Comparison of ENCODE assay signal across 10 mouse cellular contexts in genomic region chr3:31107674-31108073, GRCm38 (mm10). TPM values are rescaled to one million over a fixed set of nuclear protein-coding genes. Genes with fewer than 3 reads are reported as not detected.
DNase-seq lines count a peak whose midpoint lies in the region; ATAC-seq and TF ChIP-seq lines count a peak whose summit lies in the region.
"Had no signal": no experiment of that assay in that cellular context is flagged by ENCODE, and none has a peak within 500 bp of the region (broad histone marks: within the 10 kb centered on the region; RNA-seq: fewer than 3 reads in every experiment).

No protein-coding gene starts in this region.

- H3K27ac ChIP-seq in midbrain, embryonic 13.5 days, result no peak overlapping the region
- H3K27ac ChIP-seq in midbrain, embryonic 11.5 days (ENCODE audit: low read depth, low read length), result no peak overlapping the region
- H3K27ac ChIP-seq in hindbrain, postnatal 0 days, result no peak overlapping the region
- H3K27ac ChIP-seq in intestine, embryonic 16.5 days (ENCODE audit: low read length), result no peak overlapping the region
- H3K27ac ChIP-seq: limb, embryonic 10.5 days had no signal

- H3K9ac ChIP-seq in midbrain, embryonic 13.5 days (replicated peaks), result no peak overlapping the region
- H3K9ac ChIP-seq in midbrain, embryonic 11.5 days (ENCODE audit: low read length), result no peak overlapping the region
- H3K9ac ChIP-seq in hindbrain, postnatal 0 days (replicated peaks; ENCODE audit: low read length), result no peak overlapping the region
- H3K9ac ChIP-seq in intestine, embryonic 16.5 days (ENCODE audit: low read depth, low read length), result no peak overlapping the region

- H3K4me2 ChIP-seq in midbrain, embryonic 13.5 days (replicated peaks), result 0 out of 2 replicates have a peak overlapping the region, but pooled peaks have one; percentile 2
- no peak overlapping the region for H3K4me2 ChIP-seq in midbrain, embryonic 11.5 days
- peak overlapping the region; percentile 10; the same call in 1 of the 2 replicates for H3K4me2 ChIP-seq in hindbrain, postnatal 0 days (ENCODE audit: low read depth, low read length)
- peak overlapping the region; percentile 23 for H3K4me2 ChIP-seq in myocyte (ENCODE audit: low read depth)
- H3K4me2 ChIP-seq in intestine, embryonic 16.5 days (ENCODE audit: low read depth, low read length), result no peak overlapping the region

- WGBS in midbrain, embryonic 13.5 days, result 79% methylated on average over 4 of the region's 4 CpGs
- WGBS in midbrain, embryonic 11.5 days, result 87% methylated on average over 4 of the region's 4 CpGs
- WGBS in hindbrain, postnatal 0 days, result 69% methylated on average over 4 of the region's 4 CpGs
- 85% methylated on average over 4 of the region's 4 CpGs for WGBS in intestine, embryonic 16.5 days

- no peak overlapping the region for H3K4me3 ChIP-seq in midbrain, embryonic 13.5 days (replicated peaks)
- no peak overlapping the region for H3K4me3 ChIP-seq in midbrain, embryonic 11.5 days (ENCODE audit: low read depth, low read length)
- H3K4me3 ChIP-seq in hindbrain, postnatal 0 days (ENCODE audit: low read length), result no peak overlapping the region
- H3K4me3 ChIP-seq in myocyte, result no peak overlapping the region
- H3K4me3 ChIP-seq in intestine, embryonic 16.5 days (ENCODE audit: low read length), result no peak overlapping the region
- H3K4me3 ChIP-seq: limb, embryonic 10.5 days had no signal

- TF ChIP-seq CTCF in hindbrain, postnatal 0 days (IDR thresholded peaks at IDR 0.05; ENCODE audit: low read depth), result no peak

- no peak overlapping the region for H3ac ChIP-seq in myocyte (ENCODE audit: control insufficient read depth, insufficient read length)

- 0 out of 2 replicates have a peak, but pooled peaks cover under 1% of the 10 kb centered on the region for H3K36me3 ChIP-seq in midbrain, embryonic 13.5 days
- no peaks in the 10 kb centered on the region; the same call in 1 of the 2 replicates for H3K36me3 ChIP-seq in midbrain, embryonic 11.5 days (ENCODE audit: control insufficient read depth, insufficient read depth, low read length)
- H3K36me3 ChIP-seq in hindbrain, postnatal 0 days (ENCODE audit: insufficient read depth, low read length), result no peaks in the 10 kb centered on the region
- peaks cover 12% of the 10 kb centered on the region for H3K36me3 ChIP-seq in myocyte (ENCODE audit: control insufficient read depth, insufficient read depth)
- H3K36me3 ChIP-seq in intestine, embryonic 16.5 days (ENCODE audit: control insufficient read depth, insufficient read depth, low read length), result no peaks in the 10 kb centered on the region

- peaks cover 40% of the 10 kb centered on the region for H3K4me1 ChIP-seq in midbrain, embryonic 13.5 days (replicated peaks)
- H3K4me1 ChIP-seq in midbrain, embryonic 11.5 days (ENCODE audit: control insufficient read depth, insufficient read depth, low read length), result 0 out of 2 replicates have a peak, but pooled peaks cover 2% of the 10 kb centered on the region
- H3K4me1 ChIP-seq in hindbrain, postnatal 0 days (ENCODE audit: insufficient read depth, low read length), result no peaks in the 10 kb centered on the region
- H3K4me1 ChIP-seq in intestine, embryonic 16.5 days (ENCODE audit: control insufficient read depth, insufficient read depth, low read length), result peaks cover 4% of the 10 kb centered on the region

- no peaks in the 10 kb centered on the region for H3K27me3 ChIP-seq in midbrain, embryonic 13.5 days
- no peaks in the 10 kb centered on the region for H3K27me3 ChIP-seq in midbrain, embryonic 11.5 days (ENCODE audit: control insufficient read depth, insufficient read depth, low read length)
- no peaks in the 10 kb centered on the region for H3K27me3 ChIP-seq in hindbrain, postnatal 0 days (ENCODE audit: insufficient read depth, low read length)
- H3K27me3 ChIP-seq in myocyte (ENCODE audit: control insufficient read depth, insufficient read depth, insufficient read length), result no peaks in the 10 kb centered on the region
- H3K27me3 ChIP-seq in intestine, embryonic 16.5 days (replicated peaks; ENCODE audit: control insufficient read depth, insufficient read depth, low read length), result no peaks in the 10 kb centered on the region

- no peaks in the 10 kb centered on the region for H3K9me3 ChIP-seq in midbrain, embryonic 13.5 days
- H3K9me3 ChIP-seq in midbrain, embryonic 11.5 days (ENCODE audit: control insufficient read depth, low read length), result no peaks in the 10 kb centered on the region
- H3K9me3 ChIP-seq in hindbrain, postnatal 0 days (ENCODE audit: low read length), result no peaks in the 10 kb centered on the region
- H3K9me3 ChIP-seq in intestine, embryonic 16.5 days (ENCODE audit: control insufficient read depth, low read length), result no peaks in the 10 kb centered on the region
- H3K9me3 ChIP-seq: limb, embryonic 10.5 days had no signal

- ATAC-seq in midbrain, embryonic 13.5 days, result 0 out of 2 replicates have a peak, but pooled peaks have one; percentile 29
- no peak for ATAC-seq in midbrain, embryonic 11.5 days (ENCODE audit: low FRiP score)
- no peak for ATAC-seq in hindbrain, postnatal 0 days
- ATAC-seq in intestine, embryonic 16.5 days, result no peak

- peaks cover 100% of the 10 kb centered on the region for H3K79me2 ChIP-seq in myocyte (ENCODE audit: control insufficient read depth, insufficient read depth)

- TF ChIP-seq POLR2A in myocyte (IDR thresholded peaks at IDR 0.05; ENCODE audit: insufficient read length, low read depth), result no peak

- peak; percentile 24 for DNase-seq in gastrocnemius, postnatal 25 days
- no peak for DNase-seq in gastrocnemius, postnatal 4 days (ENCODE audit: low spot score in 2 of 2)
- no peak for DNase-seq in midbrain, embryonic 11.5 days (ENCODE audit: low spot score, missing footprints)
- DNase-seq in hindbrain, postnatal 0 days (ENCODE audit: low spot score), result no peak
- DNase-seq in frontal cortex, postnatal 36 days (ENCODE audit: low spot score in 2 of 2), result no peak
- DNase-seq: kidney, adult 11 months had no signal

TF ChIP-seq in myocyte, 11 proteins besides CTCF, POLR2A, EP300 and RAD21:
- no peak for TF ChIP-seq CEBPB (IDR thresholded peaks at IDR 0.05; ENCODE audit: insufficient read depth, poor library complexity, severe bottlenecking)
- TF ChIP-seq TCF12 (IDR thresholded peaks at IDR 0.05; ENCODE audit: insufficient read depth, poor library complexity, severe bottlenecking), result no peak
- TF ChIP-seq POLR2AphosphoS2 (IDR thresholded peaks at IDR 0.05; ENCODE audit: insufficient read length, low read depth), result no peak
- no peak for TF ChIP-seq REST (IDR thresholded peaks at IDR 0.05; ENCODE audit: insufficient read depth, insufficient read length)
- no peak for TF ChIP-seq SRF (IDR thresholded peaks at IDR 0.05; ENCODE audit: control insufficient read depth, insufficient read length, low read depth)
- no peak for TF ChIP-seq MYOD1 (IDR thresholded peaks at IDR 0.05; ENCODE audit: control insufficient read depth in 1 of 3, insufficient read length in 2 of 3, low read depth in 2 of 3)
- TF ChIP-seq MYOG (IDR thresholded peaks at IDR 0.05; ENCODE audit: control insufficient read depth in 1 of 3, insufficient read depth in 1 of 3, insufficient read length in 2 of 3, low read depth in 2 of 3), result no peak
- no peak for TF ChIP-seq TCF3 (IDR thresholded peaks at IDR 0.05; ENCODE audit: insufficient read length, low read depth)
- TF ChIP-seq MAX (IDR thresholded peaks at IDR 0.05; ENCODE audit: low read depth), result no peak
- TF ChIP-seq USF1 (IDR thresholded peaks at IDR 0.05; ENCODE audit: low read depth), result no peak
- TF ChIP-seq E2F4 (IDR thresholded peaks at IDR 0.05; ENCODE audit: insufficient read depth), result no peak
TF ChIP-seq in myocyte: peak in this region for 0.

RNA-seq across cellular contexts. Expression of gene Skil, which starts 12.8 kb away (rescaled TPM):
- total RNA-seq in gastrocnemius, postnatal 25 days (2021), result 10 to 100 TPM; 11.4 to 11.8 TPM
- total RNA-seq in gastrocnemius, postnatal 4 days (2021), result 10 to 100 TPM; 20.3 to 26.3 TPM
- polyA plus RNA-seq in midbrain, embryonic 13.5 days (2015; fragmentation: Nextera tagmentation; extraction: Ambion mirVana), result 36.8 and 41.1 TPM in 2 replicates
- 43.9 and 55.0 TPM in 2 replicates for polyA plus RNA-seq in midbrain, embryonic 11.5 days (2014; fragmentation: Nextera tagmentation; extraction: Ambion mirVana)
- 36.4 and 38.9 TPM in 2 replicates for total RNA-seq in hindbrain, postnatal 0 days (2014; rRNA removed)
- 23.9 and 25.1 TPM in 2 replicates for polyA plus RNA-seq in hindbrain, postnatal 0 days (2015; fragmentation: Nextera tagmentation; extraction: Ambion mirVana)
- 11.2 TPM for polyA plus RNA-seq in myocyte (2012; fragmentation: generic; extraction: Trizol)
- 14.2 and 15.9 TPM in 2 replicates for polyA plus RNA-seq in intestine, embryonic 16.5 days (2015; fragmentation: Nextera tagmentation; extraction: Ambion mirVana)

RNA-seq across cellular contexts. Expression of gene Cldn11, which starts 42.0 kb away (rescaled TPM):
- total RNA-seq in gastrocnemius, postnatal 25 days (2021), result under 1 TPM; 0.15 to 0.88 TPM
- total RNA-seq in gastrocnemius, postnatal 4 days (2021), result 1 to 10 TPM; 1.5 to 1.6 TPM
- 43.4 and 47.0 TPM in 2 replicates for polyA plus RNA-seq in midbrain, embryonic 13.5 days (2015; fragmentation: Nextera tagmentation; extraction: Ambion mirVana)
- polyA plus RNA-seq in midbrain, embryonic 11.5 days (2014; fragmentation: Nextera tagmentation; extraction: Ambion mirVana), result 8.7 and 9.6 TPM in 2 replicates
- total RNA-seq in hindbrain, postnatal 0 days (2014; rRNA removed), result 61.8 and 80.1 TPM in 2 replicates
- polyA plus RNA-seq in hindbrain, postnatal 0 days (2015; fragmentation: Nextera tagmentation; extraction: Ambion mirVana), result 71.0 and 76.7 TPM in 2 replicates
- polyA plus RNA-seq in myocyte (2012; fragmentation: generic; extraction: Trizol), result not detected
- 4.4 and 5.2 TPM in 2 replicates for polyA plus RNA-seq in intestine, embryonic 16.5 days (2015; fragmentation: Nextera tagmentation; extraction: Ambion mirVana)

Comparison
In these comparisons a context has a peak if more than half of its experiments do, and no peak if none do; other contexts are left out.
1. H3K4me2 ChIP-seq: peak in midbrain, embryonic 13.5 days (single experiment), hindbrain, postnatal 0 days (single experiment) and myocyte (single experiment); none in midbrain, embryonic 11.5 days (single experiment) and intestine, embryonic 16.5 days (single experiment).